In the genomic region with DNA sequence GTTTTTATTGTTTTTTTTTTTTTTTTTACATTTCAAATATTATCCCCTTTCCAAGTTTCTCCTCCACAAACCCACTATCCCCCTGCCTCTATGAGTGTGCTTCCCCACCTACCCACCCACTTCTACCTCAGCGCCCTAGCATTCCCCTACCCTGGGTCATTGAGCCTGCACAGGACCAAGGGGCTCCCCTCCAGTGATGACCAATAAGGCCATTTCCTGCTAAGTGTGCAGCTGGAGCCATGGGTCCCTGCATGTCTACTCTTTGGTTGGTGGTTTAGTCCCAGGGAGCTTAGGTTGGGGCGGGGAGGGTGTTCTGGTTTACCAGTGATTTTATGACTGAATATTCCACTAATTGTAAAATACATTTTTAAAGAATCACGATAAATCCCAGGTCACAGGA, we compare ENCODE assay signal across 8 mouse cellular contexts. TPM values are rescaled to one million over a fixed set of nuclear protein-coding genes. Genes with fewer than 3 reads are reported as not detected.
DNase-seq lines count a peak whose midpoint lies in the region; ATAC-seq and TF ChIP-seq lines count a peak whose summit lies in the region.
"Not testable (repeated sequence)": the region's sequence is repeated elsewhere in the genome, so short reads cannot be mapped to it uniquely, and the experiment has no call there.

No protein-coding gene starts in this region.

- not testable (repeated sequence) for TF ChIP-seq CTCF in kidney, adult 2 months (conservative IDR thresholded peaks at IDR 0.05; ENCODE audit: insufficient read depth, insufficient read length, low read depth, low read length)

- peak overlapping the region; percentile 59 for H3K9ac ChIP-seq in forebrain, embryonic 11.5 days (ENCODE audit: low read length)
- peak overlapping the region; percentile 81 for H3K9ac ChIP-seq in heart, embryonic 15.5 days
- peak overlapping the region; percentile 71 for H3K9ac ChIP-seq in liver, embryonic 11.5 days (ENCODE audit: low read depth, low read length)

- not testable (repeated sequence) for H3K27me3 ChIP-seq in forebrain, embryonic 11.5 days (ENCODE audit: control insufficient read depth, insufficient read depth, low read length); heart, embryonic 15.5 days; kidney, adult 2 months (replicated peaks; ENCODE audit: control insufficient read depth, insufficient read depth, low read length); liver, embryonic 11.5 days (replicated peaks; ENCODE audit: control insufficient read depth, insufficient read depth, low read length); midbrain, embryonic 10.5 days (ENCODE audit: low read depth, poor library complexity, severe bottlenecking)

- peak; percentile 39 for DNase-seq in 3T3-L1 (ENCODE audit: low read depth, low spot score)
- peak; percentile 12 for DNase-seq in cerebellum, adult 9-10 months
- not testable (repeated sequence) for DNase-seq in forebrain, embryonic 11.5 days (ENCODE audit: low spot score); kidney, adult 2 months; liver, embryonic 11.5 days (ENCODE audit: low spot score)
- peak; percentile 13 for DNase-seq in midbrain, embryonic 10.5 days (ENCODE audit: low spot score)
- DNase-seq in ovary, postnatal 36 days (ENCODE audit: low spot score): peak; percentile 3

- peak; percentile 82 for ATAC-seq in forebrain, embryonic 11.5 days (replicated peaks; ENCODE audit: low FRiP score)
- ATAC-seq in heart, embryonic 15.5 days (replicated peaks; ENCODE audit: insufficient number of reproducible peaks, insufficient read depth, low FRiP score, low read depth): peak; percentile 55
- ATAC-seq in liver, embryonic 11.5 days (replicated peaks; ENCODE audit: low FRiP score): peak; percentile 72

- not testable (repeated sequence) for H3K36me3 ChIP-seq in forebrain, embryonic 11.5 days (ENCODE audit: control insufficient read depth, insufficient read depth, low read length); heart, embryonic 15.5 days; kidney, adult 2 months (ENCODE audit: control insufficient read depth, insufficient read depth, low read length); liver, embryonic 11.5 days (ENCODE audit: control insufficient read depth, insufficient read depth, low read length); midbrain, embryonic 10.5 days

- peak overlapping the region; percentile 45 for H3K4me3 ChIP-seq in forebrain, embryonic 11.5 days (ENCODE audit: low read depth, low read length)
- peak overlapping the region; percentile 68 for H3K4me3 ChIP-seq in heart, embryonic 15.5 days
- peak overlapping the region; percentile 57 for H3K4me3 ChIP-seq in kidney, adult 2 months (ENCODE audit: insufficient read depth, low read depth, low read length)
- H3K4me3 ChIP-seq in liver, embryonic 11.5 days (ENCODE audit: low read depth, low read length): peak overlapping the region; percentile 63
- peak overlapping the region; percentile 65 for H3K4me3 ChIP-seq in midbrain, embryonic 10.5 days

- 0 out of 2 replicates have a peak overlapping the region, but pooled peaks have one; percentile 31 for H3K27ac ChIP-seq in forebrain, embryonic 11.5 days (ENCODE audit: low read depth, low read length)
- H3K27ac ChIP-seq in heart, embryonic 15.5 days: peak overlapping the region; percentile 86
- H3K27ac ChIP-seq in kidney, adult 2 months (ENCODE audit: insufficient read depth, low read depth, low read length): peak overlapping the region; percentile 51; the same call in 1 of the 2 replicates
- H3K27ac ChIP-seq in liver, embryonic 11.5 days (ENCODE audit: low read depth, low read length): 0 out of 2 replicates have a peak overlapping the region, but pooled peaks have one; percentile 58
- H3K27ac ChIP-seq in midbrain, embryonic 10.5 days (replicated peaks): peak overlapping the region; percentile 84

- H3K4me1 ChIP-seq in forebrain, embryonic 11.5 days (replicated peaks; ENCODE audit: control insufficient read depth, insufficient read depth, low read length); heart, embryonic 15.5 days (replicated peaks); kidney, adult 2 months (ENCODE audit: control insufficient read depth, insufficient read depth, low read length); liver, embryonic 11.5 days (replicated peaks; ENCODE audit: control insufficient read depth, insufficient read depth, low read length); midbrain, embryonic 10.5 days: not testable (repeated sequence)

- not testable (repeated sequence) for H3K9me3 ChIP-seq in forebrain, embryonic 11.5 days (ENCODE audit: control insufficient read depth, low read length); heart, embryonic 15.5 days (replicated peaks); liver, embryonic 11.5 days (ENCODE audit: control insufficient read depth, low read length); midbrain, embryonic 10.5 days (replicated peaks)

- TF ChIP-seq POLR2A in kidney, adult 2 months (IDR thresholded peaks at IDR 0.05; ENCODE audit: low read depth, low read length): not testable (repeated sequence)

- H3K4me2 ChIP-seq in forebrain, embryonic 11.5 days (ENCODE audit: low read depth, low read length, severe bottlenecking): peak overlapping the region; percentile 42; the same call in 1 of the 2 replicates
- H3K4me2 ChIP-seq in heart, embryonic 15.5 days: peak overlapping the region; percentile 64
- H3K4me2 ChIP-seq in liver, embryonic 11.5 days: peak overlapping the region; percentile 55

- 2% methylated on average over 3 of the region's 3 CpGs for WGBS in forebrain, embryonic 11.5 days
- 0% methylated on average over 3 of the region's 3 CpGs for WGBS in heart, embryonic 15.5 days
- 0% methylated on average over 3 of the region's 3 CpGs for WGBS in kidney, adult 2 months
- 0% methylated on average over 3 of the region's 3 CpGs for WGBS in liver, embryonic 11.5 days
- under 1% methylated on average over 3 of the region's 3 CpGs for WGBS in midbrain, embryonic 10.5 days

RNA-seq across cellular contexts. Expression of gene CT030661.1, which starts 0.4 kb away (rescaled TPM):
- 9.7 and 14.1 TPM in 2 replicates for polyA plus RNA-seq in forebrain, embryonic 11.5 days (2014; fragmentation: Nextera tagmentation; extraction: Ambion mirVana)
- polyA plus RNA-seq in heart, embryonic 15.5 days (2015; fragmentation: Nextera tagmentation; extraction: Ambion mirVana): 7.0 and 7.1 TPM in 2 replicates
- polyA plus RNA-seq in kidney, adult 2 months (2012; rRNA removed): 0.71 and 0.94 TPM in 2 replicates
- polyA plus RNA-seq in liver, embryonic 11.5 days (2014; fragmentation: Nextera tagmentation; extraction: Ambion mirVana): 8.5 and 9.7 TPM in 2 replicates
- 8.1 and 9.0 TPM in 2 replicates for polyA plus RNA-seq in midbrain, embryonic 10.5 days (2016; fragmentation: Nextera tagmentation; extraction: Ambion mirVana)

RNA-seq across cellular contexts. Expression of gene Zfp944, which starts 47.0 kb away (rescaled TPM):
- 16.0 and 18.8 TPM in 2 replicates for polyA plus RNA-seq in forebrain, embryonic 11.5 days (2014; fragmentation: Nextera tagmentation; extraction: Ambion mirVana)
- polyA plus RNA-seq in heart, embryonic 15.5 days (2015; fragmentation: Nextera tagmentation; extraction: Ambion mirVana): 8.0 and 8.3 TPM in 2 replicates
- 2.2 and 2.3 TPM in 2 replicates for polyA plus RNA-seq in kidney, adult 2 months (2012; rRNA removed)
- 11.3 and 14.2 TPM in 2 replicates for polyA plus RNA-seq in liver, embryonic 11.5 days (2014; fragmentation: Nextera tagmentation; extraction: Ambion mirVana)
- 14.8 TPM in 2 replicates for polyA plus RNA-seq in midbrain, embryonic 10.5 days (2016; fragmentation: Nextera tagmentation; extraction: Ambion mirVana)

RNA-seq across cellular contexts. Expression of gene Zfp758, which starts 47.0 kb away (rescaled TPM):
- polyA plus RNA-seq in forebrain, embryonic 11.5 days (2014; fragmentation: Nextera tagmentation; extraction: Ambion mirVana): 9.2 and 12.2 TPM in 2 replicates
- 5.5 and 5.7 TPM in 2 replicates for polyA plus RNA-seq in heart, embryonic 15.5 days (2015; fragmentation: Nextera tagmentation; extraction: Ambion mirVana)
- 0.86 and 0.92 TPM in 2 replicates for polyA plus RNA-seq in kidney, adult 2 months (2012; rRNA removed)
- polyA plus RNA-seq in liver, embryonic 11.5 days (2014; fragmentation: Nextera tagmentation; extraction: Ambion mirVana): 7.5 and 8.5 TPM in 2 replicates
- polyA plus RNA-seq in midbrain, embryonic 10.5 days (2016; fragmentation: Nextera tagmentation; extraction: Ambion mirVana): 7.7 and 9.0 TPM in 2 replicates

Comparison
In these comparisons a context has a peak if more than half of its experiments do, and no peak if none do; other contexts are left out.
1. H3K27ac ChIP-seq: peak in every context shown above with its lines; median percentile 86 in heart, embryonic 15.5 days; 84 in midbrain, embryonic 10.5 days; 58 in liver, embryonic 11.5 days; 51 in kidney, adult 2 months; 31 in forebrain, embryonic 11.5 days.